Mouse (Mus musculus): ENCODE measurements around the gene Ttc7. TPM values are rescaled to one million over a fixed set of nuclear protein-coding genes. Genes with fewer than 3 reads are reported as not detected.
"Not testable (repeated sequence)": the region's sequence is repeated elsewhere in the genome, so short reads cannot be mapped to it uniquely, and the experiment has no call there.

Gene Ttc7
- polyA plus RNA-seq, 1 experiment from 2014 or later = 4.2 TPM

DNA sequence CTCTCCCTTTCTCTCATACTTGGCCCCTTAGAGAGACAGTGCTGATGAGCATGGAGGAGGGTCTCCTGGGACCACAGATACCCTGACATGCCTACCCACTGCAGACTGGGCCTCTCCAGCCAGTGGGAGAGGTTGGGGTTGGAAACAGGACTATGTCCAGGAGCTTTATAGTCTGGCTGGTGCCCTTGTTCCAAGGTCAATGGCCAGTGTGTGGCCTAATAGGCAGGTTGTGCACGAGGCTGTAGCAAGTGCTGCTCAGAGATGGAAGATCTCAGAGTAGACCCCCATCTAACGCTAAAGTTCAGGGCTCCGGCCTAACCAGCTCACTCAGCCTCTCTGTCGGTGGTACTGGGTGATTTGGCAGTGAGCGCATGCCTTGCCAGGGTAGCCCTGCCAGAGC lies 9.1 kb downstream of the Ttc7 start:
- WGBS = 98% methylated on average over 5 of the region's 5 CpGs
- ATAC-seq = no peak

DNA sequence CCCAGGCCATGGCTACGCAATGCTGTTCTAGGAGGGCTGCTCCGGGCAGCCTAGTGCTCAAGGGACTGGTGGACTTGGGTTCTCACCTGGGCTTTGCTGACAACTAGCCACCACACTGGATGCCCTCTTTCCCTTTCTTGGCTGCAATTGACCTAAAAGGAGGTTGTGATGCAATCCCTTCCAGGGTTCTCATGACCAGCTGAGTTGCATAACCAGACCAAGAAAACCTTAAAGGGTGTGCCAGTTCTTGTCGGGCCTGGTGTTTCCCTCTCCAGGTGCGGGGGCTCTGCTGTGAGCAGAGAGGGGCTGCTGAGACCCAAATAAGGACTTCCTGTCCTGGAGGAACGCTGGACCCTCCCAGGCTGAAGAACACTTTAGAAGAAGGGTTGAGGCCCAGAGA lies 10.4 kb downstream of the Ttc7 start:
- 89% methylated on average over 5 of the region's 5 CpGs for WGBS
- no peak overlapping the region for H3K4me3 ChIP-seq (ENCODE audit: low read depth, low read length)
- H3K9me3 ChIP-seq (replicated peaks; ENCODE audit: control insufficient read depth, low read length, poor library complexity, severe bottlenecking) = no peaks in the 10 kb centered on the region
- no peaks in the 10 kb centered on the region for H3K27me3 ChIP-seq (ENCODE audit: control insufficient read depth, insufficient read depth, low read depth, low read length)
- H3K36me3 ChIP-seq (ENCODE audit: control insufficient read depth, insufficient read depth, low read length) = no peaks in the 10 kb centered on the region
- H3K27ac ChIP-seq (ENCODE audit: low read length) = no peak overlapping the region
- no peak overlapping the region for H3K4me2 ChIP-seq (ENCODE audit: low read length)
- no peak for ATAC-seq
- H3K9ac ChIP-seq (ENCODE audit: low read depth, low read length) = no peak overlapping the region
- H3K4me1 ChIP-seq (ENCODE audit: control insufficient read depth, insufficient read depth, low read length) = peaks cover 1% of the 10 kb centered on the region; the same call in 1 of the 2 replicates

More for the DNA sequence above, 9.1 kb downstream of the Ttc7 start:
- Histone ChIP-seq H3K4me2 (ENCODE audit: low read length) (no peak overlapping the region), H3K9me3 (replicated peaks; ENCODE audit: control insufficient read depth, low read length, poor library complexity, severe bottlenecking) (no peaks in the 10 kb centered on the region), H3K4me1 (ENCODE audit: control insufficient read depth, insufficient read depth, low read length) (peaks cover 3% of the 10 kb centered on the region; the same call in 1 of the 2 replicates), H3K27me3 (ENCODE audit: control insufficient read depth, insufficient read depth, low read depth, low read length) (peaks cover 3% of the 10 kb centered on the region; the same call in 1 of the 2 replicates), H3K9ac (ENCODE audit: low read depth, low read length) (no peak overlapping the region), H3K4me3 (ENCODE audit: low read depth, low read length) (no peak overlapping the region), H3K36me3 (ENCODE audit: control insufficient read depth, insufficient read depth, low read length) (no peaks in the 10 kb centered on the region), H3K27ac (ENCODE audit: low read length) (no peak overlapping the region)

GRCm38 (mm10) chr17:87295738-87296137 lies 13.1 kb downstream of the Ttc7 start:
- Histone ChIP-seq H3K9me3 (replicated peaks; ENCODE audit: control insufficient read depth, low read length, poor library complexity, severe bottlenecking) (no peaks in the 10 kb centered on the region), H3K4me1 (ENCODE audit: control insufficient read depth, insufficient read depth, low read length) (no peaks in the 10 kb centered on the region), H3K27ac (ENCODE audit: low read length) (no peak overlapping the region), H3K36me3 (ENCODE audit: control insufficient read depth, insufficient read depth, low read length) (no peaks in the 10 kb centered on the region), H3K27me3 (ENCODE audit: control insufficient read depth, insufficient read depth, low read depth, low read length) (no peaks in the 10 kb centered on the region), H3K4me3 (ENCODE audit: low read depth, low read length) (no peak overlapping the region), H3K4me2 (ENCODE audit: low read length) (no peak overlapping the region), H3K9ac (ENCODE audit: low read depth, low read length) (no peak overlapping the region)
- WGBS = 81% methylated on average over 7 of the region's 7 CpGs
- ATAC-seq = no peak

DNA sequence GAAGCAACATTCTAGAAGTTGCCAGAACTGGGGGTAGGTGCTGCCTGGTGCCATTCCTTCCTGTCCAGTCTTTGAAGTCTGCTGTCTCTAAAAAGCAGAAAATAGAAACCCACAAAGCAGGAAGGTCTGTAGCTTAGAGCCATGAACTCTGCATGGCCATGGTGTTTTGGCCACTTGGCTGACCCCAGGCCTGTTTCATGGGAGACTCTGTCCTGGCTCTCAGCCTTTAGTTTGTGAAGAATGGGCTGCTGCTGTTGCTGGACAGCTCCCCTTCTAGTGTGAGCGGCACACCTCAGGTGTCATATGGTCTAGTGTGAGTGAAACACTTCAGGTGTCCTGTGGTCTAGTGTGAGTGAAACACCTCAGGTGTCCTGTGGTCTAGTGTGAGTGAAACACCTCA lies 14.0 kb downstream of the Ttc7 start:
- not testable (repeated sequence) for H3K27ac ChIP-seq (ENCODE audit: low read length); H3K4me1 ChIP-seq (ENCODE audit: control insufficient read depth, insufficient read depth, low read length); H3K4me2 ChIP-seq (ENCODE audit: low read length); H3K36me3 ChIP-seq (ENCODE audit: control insufficient read depth, insufficient read depth, low read length); H3K9me3 ChIP-seq (replicated peaks; ENCODE audit: control insufficient read depth, low read length, poor library complexity, severe bottlenecking); ATAC-seq; H3K9ac ChIP-seq (ENCODE audit: low read depth, low read length); H3K4me3 ChIP-seq (ENCODE audit: low read depth, low read length); H3K27me3 ChIP-seq (ENCODE audit: control insufficient read depth, insufficient read depth, low read depth, low read length)
- 77% methylated on average over 1 of the region's 1 CpGs for WGBS

- no peak for ATAC-seq
- Histone ChIP-seq H3K9ac (ENCODE audit: low read depth, low read length) (no peak overlapping the region), H3K9me3 (replicated peaks; ENCODE audit: control insufficient read depth, low read length, poor library complexity, severe bottlenecking) (no peaks in the 10 kb centered on the region), H3K27ac (ENCODE audit: low read length) (no peak overlapping the region), H3K4me1 (ENCODE audit: control insufficient read depth, insufficient read depth, low read length) (no peaks in the 10 kb centered on the region), H3K27me3 (ENCODE audit: control insufficient read depth, insufficient read depth, low read depth, low read length) (no peaks in the 10 kb centered on the region), H3K4me2 (ENCODE audit: low read length) (no peak overlapping the region), H3K36me3 (ENCODE audit: control insufficient read depth, insufficient read depth, low read length) (no peaks in the 10 kb centered on the region), H3K4me3 (ENCODE audit: low read depth, low read length) (no peak overlapping the region)
- WGBS = 80% methylated on average over 6 of the region's 6 CpGs
These were observed 16.3 kb downstream of the Ttc7 start for GRCm38 (mm10) chr17:87298944-87299343.

- H3K27me3 ChIP-seq (ENCODE audit: control insufficient read depth, insufficient read depth, low read depth, low read length) = no peaks in the 10 kb centered on the region
- no peaks in the 10 kb centered on the region for H3K9me3 ChIP-seq (replicated peaks; ENCODE audit: control insufficient read depth, low read length, poor library complexity, severe bottlenecking)
- H3K4me3 ChIP-seq (ENCODE audit: low read depth, low read length) = no peak overlapping the region
- no peak overlapping the region for H3K27ac ChIP-seq (ENCODE audit: low read length)
- no peak for ATAC-seq
- WGBS = 90% methylated on average over 10 of the region's 10 CpGs
- H3K36me3 ChIP-seq (ENCODE audit: control insufficient read depth, insufficient read depth, low read length) = no peaks in the 10 kb centered on the region
- H3K4me2 ChIP-seq (ENCODE audit: low read length) = no peak overlapping the region
- H3K9ac ChIP-seq (ENCODE audit: low read depth, low read length) = no peak overlapping the region
- no peaks in the 10 kb centered on the region for H3K4me1 ChIP-seq (ENCODE audit: control insufficient read depth, insufficient read depth, low read length)
These were observed 17.7 kb downstream of the Ttc7 start for GRCm38 (mm10) chr17:87300340-87300739.

- H3K27ac ChIP-seq (ENCODE audit: low read length); H3K9me3 ChIP-seq (replicated peaks; ENCODE audit: control insufficient read depth, low read length, poor library complexity, severe bottlenecking); H3K4me2 ChIP-seq (ENCODE audit: low read length); H3K4me1 ChIP-seq (ENCODE audit: control insufficient read depth, insufficient read depth, low read length); H3K4me3 ChIP-seq (ENCODE audit: low read depth, low read length); H3K27me3 ChIP-seq (ENCODE audit: control insufficient read depth, insufficient read depth, low read depth, low read length); H3K36me3 ChIP-seq (ENCODE audit: control insufficient read depth, insufficient read depth, low read length); ATAC-seq; H3K9ac ChIP-seq (ENCODE audit: low read depth, low read length): not testable (repeated sequence)
- WGBS = 84% methylated on average over 8 of the region's 9 CpGs
These were observed 18.9 kb downstream of the Ttc7 start for GRCm38 (mm10) chr17:87301607-87302006.

DNA sequence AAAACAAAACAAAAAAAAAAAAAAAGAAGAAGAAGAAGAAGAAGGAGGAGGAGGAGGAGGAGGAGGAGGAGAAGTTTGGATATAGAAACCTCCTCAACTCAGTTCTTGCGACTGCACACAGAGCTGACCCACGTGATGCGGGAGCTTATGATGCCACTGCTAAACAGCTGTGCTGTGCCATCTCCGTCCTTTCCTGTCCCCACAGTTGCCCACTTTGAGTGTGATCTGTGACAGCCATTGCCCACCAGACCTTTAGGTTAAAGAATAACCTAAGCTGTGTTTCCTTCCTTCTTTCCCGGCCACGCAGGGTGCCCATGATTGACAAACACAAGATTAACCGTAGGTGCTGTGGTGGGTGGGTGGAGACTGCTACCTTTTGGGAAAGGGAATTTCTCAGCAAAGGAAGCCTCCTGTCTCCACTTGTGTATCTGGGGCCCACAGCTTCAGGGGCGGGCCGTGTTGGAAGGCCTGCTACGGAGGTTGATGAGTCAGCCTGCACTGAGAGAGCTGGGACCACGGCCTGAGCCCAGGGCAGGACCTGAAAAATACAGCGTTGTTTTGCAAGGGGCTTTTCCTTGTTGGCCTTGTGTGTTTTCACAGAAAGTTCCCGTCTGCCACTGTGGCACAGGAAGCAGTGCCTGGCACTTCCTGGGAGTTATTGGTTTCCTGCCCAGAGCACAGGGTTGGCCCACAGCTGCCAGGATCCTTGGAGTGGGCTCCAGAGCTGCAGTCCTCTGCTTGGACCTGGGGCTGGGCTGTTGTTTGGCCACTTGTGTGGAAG lies 19.5 kb downstream of the Ttc7 start:
- no peak overlapping the region for H3K4me2 ChIP-seq (ENCODE audit: low read length)
- 83% methylated on average over 13 of the region's 13 CpGs for WGBS
- H3K27me3 ChIP-seq (ENCODE audit: control insufficient read depth, insufficient read depth, low read depth, low read length) = no peaks in the 10 kb centered on the region
- no peak overlapping the region for H3K4me3 ChIP-seq (ENCODE audit: low read depth, low read length)
- no peaks in the 10 kb centered on the region for H3K36me3 ChIP-seq (ENCODE audit: control insufficient read depth, insufficient read depth, low read length)
- no peak overlapping the region for H3K27ac ChIP-seq (ENCODE audit: low read length)
- H3K9ac ChIP-seq (ENCODE audit: low read depth, low read length) = no peak overlapping the region
- no peaks in the 10 kb centered on the region for H3K4me1 ChIP-seq (ENCODE audit: control insufficient read depth, insufficient read depth, low read length)
- H3K9me3 ChIP-seq (replicated peaks; ENCODE audit: control insufficient read depth, low read length, poor library complexity, severe bottlenecking) = no peaks in the 10 kb centered on the region
- ATAC-seq = no peak

DNA sequence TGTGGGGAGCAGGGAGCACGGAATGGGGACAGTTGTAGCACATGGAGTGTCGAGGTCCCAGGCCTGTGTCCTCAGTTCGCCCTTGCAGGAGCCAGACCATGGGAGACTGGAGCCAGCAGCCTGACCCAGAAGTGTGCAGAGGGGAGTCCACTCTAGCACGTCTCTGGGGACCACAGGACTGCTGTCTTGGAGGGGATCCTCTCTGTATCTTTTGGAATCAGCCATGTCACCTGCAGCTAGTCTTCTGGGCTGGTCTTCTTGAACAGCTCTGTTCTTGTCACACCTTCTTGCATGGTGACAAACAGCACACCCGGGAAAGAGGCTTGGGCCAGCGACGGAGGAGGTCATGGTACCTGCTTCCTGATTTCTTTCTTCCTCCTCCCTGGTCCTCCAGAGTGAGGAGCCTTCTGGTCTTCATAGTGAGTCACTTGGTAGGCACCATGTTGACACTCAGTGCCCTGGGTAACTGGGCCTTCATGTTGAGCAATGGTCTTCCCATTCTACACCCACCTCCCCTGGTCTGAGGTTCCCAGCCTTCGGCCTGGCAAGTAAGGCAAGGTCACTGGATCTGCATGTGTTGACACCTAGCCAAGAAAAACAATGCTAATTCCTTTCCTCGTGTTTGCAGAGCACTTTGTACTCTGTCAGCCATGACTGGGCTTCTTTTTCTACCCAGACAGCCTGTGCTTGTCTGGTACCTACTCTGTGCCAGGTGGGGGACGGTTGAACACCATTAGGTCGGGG lies 21.6 kb downstream of the Ttc7 start:
- no peak overlapping the region for H3K4me2 ChIP-seq (ENCODE audit: low read length)
- no peak for ATAC-seq
- WGBS = 79% methylated on average over 11 of the region's 11 CpGs

More for the DNA sequence above, 21.6 kb downstream of the Ttc7 start:
- Histone ChIP-seq H3K36me3 (ENCODE audit: control insufficient read depth, insufficient read depth, low read length) (no peaks in the 10 kb centered on the region), H3K27me3 (ENCODE audit: control insufficient read depth, insufficient read depth, low read depth, low read length) (no peaks in the 10 kb centered on the region), H3K4me3 (ENCODE audit: low read depth, low read length) (no peak overlapping the region), H3K4me1 (ENCODE audit: control insufficient read depth, insufficient read depth, low read length) (no peaks in the 10 kb centered on the region), H3K27ac (ENCODE audit: low read length) (no peak overlapping the region), H3K9me3 (replicated peaks; ENCODE audit: control insufficient read depth, low read length, poor library complexity, severe bottlenecking) (no peaks in the 10 kb centered on the region), H3K9ac (ENCODE audit: low read depth, low read length) (no peak overlapping the region)

Data from midbrain, embryonic 16.5 days (tissue).